Mouse (Mus musculus): ENCODE results near the gene Cx3cr1.

DNA sequence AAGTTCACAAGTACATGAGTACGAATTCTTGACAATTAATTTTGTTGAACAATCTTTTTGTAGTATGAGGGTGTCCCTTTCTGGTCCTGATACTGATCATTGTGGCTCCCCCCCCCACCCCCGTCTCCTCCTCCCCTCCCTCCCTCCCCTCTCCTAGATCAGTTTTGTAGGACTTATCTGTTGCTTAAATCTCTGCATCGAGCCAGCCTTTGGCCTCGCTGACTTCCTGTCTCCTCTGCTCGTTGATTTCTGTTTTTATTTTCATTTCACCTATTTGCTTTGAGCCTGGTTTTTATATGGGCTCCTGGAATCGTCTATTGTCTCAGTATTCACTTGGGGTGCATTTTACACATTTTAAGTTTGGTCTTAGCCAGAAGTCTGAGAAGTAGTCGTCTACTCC lies 26.2 kb upstream of the Cx3cr1 start:
- TF ChIP-seq CTCF (IDR thresholded peaks at IDR 0.05) = no peak
- TF ChIP-seq EP300 (IDR thresholded peaks at IDR 0.05; ENCODE audit: insufficient read depth, low read depth, low read length) = no peak
